Mouse (Mus musculus) lung, postnatal 0 days (tissue): ENCODE measurements around the gene Gm28044. TPM values are rescaled to one million over a fixed set of nuclear protein-coding genes. Genes with fewer than 3 reads are reported as not detected.
A peak's percentile ranks its signal among the peaks of the same experiment; 100 is the strongest.

Source experiments
- ATAC-seq: fragments of 200-750 bp; cut with Nextera tagmentation; 2 replicates; pipeline ENCODE4 v1.8.0; 2017; ENCODE audit warnings: moderate library complexity
- DNase-seq: peaks from one replicate; pipeline ENCODE4 v3.0.0-alpha.2; 2016; ENCODE audit warnings: low spot score
- H3K27ac ChIP-seq: fragments of 300-500 bp; sonication (generic); 2 replicates; pipeline ENCODE4 v1.5.1; 2014; ENCODE audit warnings: antibody characterized with exemption, mild to moderate bottlenecking, low read length, mixed read lengths
- H3K27me3 ChIP-seq: fragments of 300-500 bp; sonication (generic); replicated peaks from 2 replicates; pipeline ENCODE4 v1.6.1; 2014; ENCODE audit warnings: low read length, mixed read lengths; ENCODE audit not compliant: insufficient read depth
- H3K36me3 ChIP-seq: fragments of 300-500 bp; sonication (generic); 2 replicates; pipeline ENCODE4 v1.6.1; 2014; ENCODE audit warnings: low read length, mixed read lengths; ENCODE audit not compliant: insufficient read depth
- H3K4me1 ChIP-seq: fragments of 300-500 bp; sonication (generic); 2 replicates; pipeline ENCODE4 v1.6.1; 2014; ENCODE audit warnings: antibody characterized with exemption, low read depth, low read length, mixed read lengths; ENCODE audit not compliant: insufficient read depth
- H3K4me2 ChIP-seq: fragments of 300-500 bp; sonication (generic); replicated peaks from 2 replicates; pipeline ENCODE4 v1.6.1; 2014; ENCODE audit warnings: low read depth, mild to moderate bottlenecking, low read length, moderate library complexity, mixed read lengths
- H3K4me3 ChIP-seq: fragments of 300-500 bp; sonication (generic); 2 replicates; pipeline ENCODE4 v1.5.1; 2014; ENCODE audit warnings: low read depth, low read length
- H3K9ac ChIP-seq: fragments of 300-500 bp; sonication (generic); replicated peaks from 2 replicates; pipeline ENCODE4 v1.6.1; 2014; ENCODE audit warnings: low read depth, mild to moderate bottlenecking
- H3K9me3 ChIP-seq: fragments of 300-500 bp; sonication (generic); 2 replicates; pipeline ENCODE4 v1.6.1; 2016; ENCODE audit warnings: low read length, mixed read lengths
- CTCF ChIP-seq: IDR thresholded peaks from 2 replicates; pipeline ENCODE4 v1.5.1; 2016; ENCODE audit warnings: antibody characterized with exemption, mild to moderate bottlenecking
- EP300 ChIP-seq: IDR thresholded peaks from 2 replicates; pipeline ENCODE4 v1.6.1; 2016; ENCODE audit warnings: antibody characterized with exemption, mild to moderate bottlenecking, control low read depth
- WGBS: fragments of 180-500 bp; shearing (Covaris S2); extraction: QIAGEN DNeasy Blood & Tissue Kit; methylation state at CpG from one replicate; pipeline ENCODE4 v1.1.7; 2014; 5-methylcytosine and 5-hydroxymethylcytosine counted together
- polyA plus RNA-seq: library from polyadenylated mRNA; unstranded; fragments of >200 nt; fragmentation: Nextera tagmentation; extraction: Ambion mirVana; gene quantifications from 2 replicates; pipeline ENCODE4 v1.2.1, GENCODE M21; 2015

Gene Gm28044
- polyA plus RNA-seq, 1 experiment from 2014 or later, result not detected

GRCm38 (mm10) chr13:67268568-67269369 lies 91.6 kb downstream of the Gm28044 start:
- H3K4me2 ChIP-seq, result peak overlapping the region; percentile 68

More at GRCm38 (mm10) chr13:67268568-67269369, 91.6 kb downstream of the Gm28044 start:
- Histone ChIP-seq H3K27ac (no peak overlapping the region), H3K9ac (peak overlapping the region; percentile 68), H3K9me3 (no peaks in the 10 kb centered on the region), H3K36me3 (no peaks in the 10 kb centered on the region), H3K4me1 (no peaks in the 10 kb centered on the region), H3K4me3 (peak overlapping the region; percentile 82), H3K27me3 (no peaks in the 10 kb centered on the region)
- DNase-seq, result peak; percentile 91
- TF ChIP-seq EP300 (no peak), CTCF (no peak)
- peak; percentile 99 for ATAC-seq
- WGBS, result 8% methylated on average over 18 of the region's 18 CpGs

Other genes starting within 250 kb of the Gm28044 start
- gene Rslcan18, start 244.3 kb downstream of the Gm28044 start, polyA plus RNA-seq, result 0.11 TPM in 1 of 2 replicates, not detected in the other
- gene Zfp759, start 238.9 kb downstream of the Gm28044 start, polyA plus RNA-seq, result 1.1 TPM in 2 replicates
- gene Rsl1, start 187.4 kb downstream of the Gm28044 start, polyA plus RNA-seq, result 6.3 and 6.6 TPM in 2 replicates
- 1.7 and 2.1 TPM in 2 replicates for gene Zfp455, start 166.0 kb downstream of the Gm28044 start, polyA plus RNA-seq
- gene Zfp458, start 82.1 kb downstream of the Gm28044 start, polyA plus RNA-seq, result 1.00 and 1.1 TPM in 2 replicates
- 0.40 and 0.62 TPM in 2 replicates for gene Zfp457, start 54.1 kb downstream of the Gm28044 start, polyA plus RNA-seq
- 1.5 TPM in 2 replicates for gene Zfp595, start 28.0 kb downstream of the Gm28044 start, polyA plus RNA-seq
- 0.80 and 0.82 TPM in 2 replicates for gene Zfp953, start 69 bp upstream of the Gm28044 start, polyA plus RNA-seq
- 0.43 TPM in 1 of 2 replicates, not detected in the other for gene Gm28041, start 15.2 kb upstream of the Gm28044 start, polyA plus RNA-seq
- 1.3 and 1.5 TPM in 2 replicates for gene Zfp456, start 15.3 kb upstream of the Gm28044 start, polyA plus RNA-seq
- gene Zfp429, start 39.3 kb upstream of the Gm28044 start, polyA plus RNA-seq, result 5.3 and 6.7 TPM in 2 replicates
- gene Zfp459, start 60.9 kb upstream of the Gm28044 start, polyA plus RNA-seq, result 0.35 and 0.55 TPM in 2 replicates
- 7.9 and 8.8 TPM in 2 replicates for gene Zfp874a, start 91.1 kb upstream of the Gm28044 start, polyA plus RNA-seq
- gene Zfp874b, start 123.7 kb upstream of the Gm28044 start, polyA plus RNA-seq, result 3.4 and 4.4 TPM in 2 replicates
- gene Zfp58, start 140.0 kb upstream of the Gm28044 start, polyA plus RNA-seq, result 6.5 and 6.8 TPM in 2 replicates
- 0.12 and 0.39 TPM in 2 replicates for gene Gm26965, start 165.6 kb upstream of the Gm28044 start, polyA plus RNA-seq
- 33.8 and 40.5 TPM in 2 replicates for gene Zfp87, start 165.6 kb upstream of the Gm28044 start, polyA plus RNA-seq
- 5.5 and 6.7 TPM in 2 replicates for gene Zfp748, start 193.3 kb upstream of the Gm28044 start, polyA plus RNA-seq
- gene Zfp729b, start 249.2 kb upstream of the Gm28044 start, polyA plus RNA-seq, result 2.9 and 3.4 TPM in 2 replicates